Comparison of ENCODE assay signal across 10 mouse cellular contexts in the genomic region with DNA sequence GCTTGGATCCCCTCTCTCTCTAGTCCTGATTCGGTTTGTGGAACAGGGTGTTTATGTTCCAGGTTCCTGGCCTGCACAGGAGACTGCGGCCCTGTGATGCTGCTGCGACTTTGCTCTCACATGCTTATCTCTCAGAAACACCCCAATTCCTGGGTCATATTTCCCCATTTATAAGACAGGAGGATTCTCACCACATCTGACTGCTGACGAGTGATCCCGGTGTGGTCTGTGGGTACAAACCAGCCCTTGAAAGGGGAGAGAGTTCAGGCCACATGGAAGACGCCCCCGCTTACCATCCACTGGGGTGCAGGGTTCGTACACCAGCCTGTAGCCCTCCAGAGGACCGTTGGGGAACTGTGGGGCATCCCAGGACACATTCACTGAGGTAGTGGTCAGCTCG. TPM values are rescaled to one million over a fixed set of nuclear protein-coding genes. Genes with fewer than 3 reads are reported as not detected.
DNase-seq lines count a peak whose midpoint lies in the region; ATAC-seq lines count a peak whose summit lies in the region.
"Had no signal": no experiment of that assay in that cellular context is flagged by ENCODE, and none has a peak within 500 bp of the region (broad histone marks: within the 10 kb centered on the region; RNA-seq: fewer than 3 reads in every experiment).

No protein-coding gene starts in this region.

- H3K4me2 ChIP-seq in hindbrain, embryonic 12.5 days (replicated peaks), result no peak overlapping the region
- no peak overlapping the region for H3K4me2 ChIP-seq in lung, embryonic 15.5 days
- H3K4me2 ChIP-seq in liver, embryonic 13.5 days, result no peak overlapping the region
- H3K4me2 ChIP-seq: forebrain, embryonic 15.5 days; limb, embryonic 12.5 days had no signal

- H3K9ac ChIP-seq in hindbrain, embryonic 12.5 days, result no peak overlapping the region
- H3K9ac ChIP-seq in lung, embryonic 15.5 days, result no peak overlapping the region
- 0 out of 2 replicates have a peak overlapping the region, but pooled peaks have one; percentile 8 for H3K9ac ChIP-seq in liver, embryonic 13.5 days
- H3K9ac ChIP-seq: forebrain, embryonic 15.5 days; limb, embryonic 12.5 days had no signal

- no peak for DNase-seq in hindbrain, embryonic 10.5 days (ENCODE audit: low spot score)
- no peak for DNase-seq in lung, postnatal 25 days (ENCODE audit: low spot score)
- DNase-seq in liver, embryonic 13.5 days, result no peak
- DNase-seq in thymus, adult 18-20 months, result no peak
- DNase-seq: embryo, embryonic 11 days had no signal

- peaks cover 6% of the 10 kb centered on the region; the same call in 1 of the 2 replicates for H3K36me3 ChIP-seq in hindbrain, embryonic 10.5 days
- no peaks in the 10 kb centered on the region; the same call in 1 of the 2 replicates for H3K36me3 ChIP-seq in hindbrain, embryonic 12.5 days
- H3K36me3 ChIP-seq in lung, embryonic 15.5 days, result no peaks in the 10 kb centered on the region
- no peaks in the 10 kb centered on the region for H3K36me3 ChIP-seq in liver, embryonic 13.5 days
- H3K36me3 ChIP-seq: forebrain, embryonic 15.5 days; limb, embryonic 12.5 days had no signal

- WGBS in hindbrain, embryonic 10.5 days, result 66% methylated on average over 10 of the region's 10 CpGs
- WGBS in hindbrain, embryonic 12.5 days, result 68% methylated on average over 10 of the region's 10 CpGs
- 57% methylated on average over 10 of the region's 10 CpGs for WGBS in lung, embryonic 15.5 days
- WGBS in liver, embryonic 13.5 days (ENCODE audit: insufficient replicate concordance), result 25% methylated on average over 10 of the region's 10 CpGs

- peaks cover 75% of the 10 kb centered on the region for H3K4me1 ChIP-seq in hindbrain, embryonic 10.5 days (replicated peaks)
- H3K4me1 ChIP-seq in hindbrain, embryonic 12.5 days, result peaks cover 41% of the 10 kb centered on the region
- peaks cover 72% of the 10 kb centered on the region for H3K4me1 ChIP-seq in lung, embryonic 15.5 days
- H3K4me1 ChIP-seq in liver, embryonic 13.5 days (replicated peaks), result peaks cover 36% of the 10 kb centered on the region

- H3K9me3 ChIP-seq in hindbrain, embryonic 10.5 days, result no peaks in the 10 kb centered on the region
- no peaks in the 10 kb centered on the region for H3K9me3 ChIP-seq in hindbrain, embryonic 12.5 days (replicated peaks)
- H3K9me3 ChIP-seq in lung, embryonic 15.5 days, result no peaks in the 10 kb centered on the region
- H3K9me3 ChIP-seq in liver, embryonic 13.5 days (replicated peaks), result no peaks in the 10 kb centered on the region
- H3K9me3 ChIP-seq: forebrain, embryonic 15.5 days; limb, embryonic 12.5 days had no signal

- H3K27me3 ChIP-seq in hindbrain, embryonic 10.5 days (ENCODE audit: insufficient read depth, poor library complexity, severe bottlenecking), result peaks cover 35% of the 10 kb centered on the region
- H3K27me3 ChIP-seq in hindbrain, embryonic 12.5 days, result no peaks in the 10 kb centered on the region; the same call in 1 of the 2 replicates
- H3K27me3 ChIP-seq in lung, embryonic 15.5 days, result no peaks in the 10 kb centered on the region
- H3K27me3 ChIP-seq in liver, embryonic 13.5 days, result peaks cover 66% of the 10 kb centered on the region
- H3K27me3 ChIP-seq: forebrain, embryonic 15.5 days; limb, embryonic 12.5 days had no signal

- no peak for ATAC-seq in hindbrain, embryonic 12.5 days (ENCODE audit: low FRiP score)
- ATAC-seq in lung, embryonic 15.5 days (ENCODE audit: borderline replicate concordance, extremely low read depth, low FRiP score, low TSS enrichment), result no peak
- ATAC-seq in common myeloid progenitor, adult 5-6 weeks (replicated peaks; ENCODE audit: low read depth, poor library complexity, severe bottlenecking), result peak; percentile 64
- no peak for ATAC-seq in liver, embryonic 13.5 days (ENCODE audit: low read depth)
- ATAC-seq: forebrain, embryonic 15.5 days had no signal

- H3K27ac ChIP-seq in hindbrain, embryonic 10.5 days, result peak overlapping the region; percentile 79
- no peak overlapping the region for H3K27ac ChIP-seq in hindbrain, embryonic 12.5 days
- H3K27ac ChIP-seq in lung, embryonic 15.5 days, result peak overlapping the region; percentile 83
- no peak overlapping the region for H3K27ac ChIP-seq in liver, embryonic 13.5 days
- H3K27ac ChIP-seq: forebrain, embryonic 15.5 days had no signal

- H3K4me3 ChIP-seq in hindbrain, embryonic 10.5 days, result no peak overlapping the region
- no peak overlapping the region for H3K4me3 ChIP-seq in hindbrain, embryonic 12.5 days
- H3K4me3 ChIP-seq in lung, embryonic 15.5 days, result no peak overlapping the region
- no peak overlapping the region for H3K4me3 ChIP-seq in liver, embryonic 13.5 days (replicated peaks)
- H3K4me3 ChIP-seq: forebrain, embryonic 15.5 days; limb, embryonic 12.5 days had no signal

RNA-seq across cellular contexts. Expression of gene Cdc42ep4, which starts 54.3 kb away (rescaled TPM):
- 114 and 120 TPM in 2 replicates for polyA plus RNA-seq in hindbrain, embryonic 10.5 days (2016; fragmentation: Nextera tagmentation; extraction: Ambion mirVana)
- polyA plus RNA-seq in hindbrain, embryonic 12.5 days (2016; fragmentation: Nextera tagmentation; extraction: Ambion mirVana), result 98.7 and 106 TPM in 2 replicates
- 122 TPM in 2 replicates for polyA plus RNA-seq in lung, embryonic 15.5 days (2015; fragmentation: Nextera tagmentation; extraction: Ambion mirVana)
- 10.9 and 12.4 TPM in 2 replicates for total RNA-seq in common myeloid progenitor, adult 5-6 weeks (2017)
- 17.3 and 18.4 TPM in 2 replicates for polyA plus RNA-seq in liver, embryonic 13.5 days (2015; fragmentation: Nextera tagmentation; extraction: Ambion mirVana)

Comparison
In these comparisons a context has a peak if more than half of its experiments do, and no peak if none do; other contexts are left out.
1. H3K27ac ChIP-seq: peak in hindbrain, embryonic 10.5 days (single experiment) and lung, embryonic 15.5 days (single experiment); none in hindbrain, embryonic 12.5 days (single experiment) and liver, embryonic 13.5 days (single experiment).